Mouse (Mus musculus) G1E (cell line): ENCODE results near the gene Plekhd1. TPM values are rescaled to one million over a fixed set of nuclear protein-coding genes. Genes with fewer than 3 reads are reported as not detected.

Experiments
- ATAC-seq: 2 replicates; pipeline ENCODE4 v1.8.0; 2016; ENCODE audit warnings: mild to moderate bottlenecking; ENCODE audit not compliant: insufficient number of reproducible peaks, poor library complexity, low FRiP score, severe bottlenecking; ENCODE audit errors: extremely low read depth
- DNase-seq: peaks from one replicate; pipeline ENCODE4 v3.0.0; 2012; ENCODE audit warnings: low spot score
- H3K27me3 ChIP-seq: 2 replicates; pipeline ENCODE4 v1.6.1; 2012; ENCODE audit warnings: mild to moderate bottlenecking, low read length, inconsistent platforms; ENCODE audit not compliant: insufficient read depth
- H3K36me3 ChIP-seq: replicated peaks from 2 replicates; pipeline ENCODE3; 2012; ENCODE audit warnings: mild to moderate bottlenecking, inconsistent platforms
- H3K4me1 ChIP-seq: 2 replicates; pipeline ENCODE4 v1.6.1; 2012; ENCODE audit warnings: low read depth, low read length, inconsistent platforms, mixed read lengths; ENCODE audit not compliant: insufficient read depth
- H3K4me3 ChIP-seq: 2 replicates; pipeline ENCODE4 v1.5.1; 2012; ENCODE audit warnings: low read depth, mild to moderate bottlenecking, inconsistent platforms, low read length, moderate library complexity, mixed read lengths
- H3K9me3 ChIP-seq: replicated peaks from 2 replicates; pipeline ENCODE4 v1.6.1; 2012; ENCODE audit warnings: inconsistent platforms
- CTCF ChIP-seq: IDR thresholded peaks from 2 replicates; pipeline ENCODE4 v1.5.1; 2012; ENCODE audit warnings: low read depth, low read length, inconsistent platforms, mixed read lengths
- GATA1 ChIP-seq: IDR thresholded peaks from 2 replicates; pipeline ENCODE4 v1.6.1; 2012; ENCODE audit warnings: borderline replicate concordance, low read length, inconsistent platforms, mixed read lengths
- GATA2 ChIP-seq: IDR thresholded peaks from 2 replicates; pipeline ENCODE4 v1.6.1; 2012; ENCODE audit warnings: low read depth, low read length, inconsistent platforms, borderline replicate concordance
- POLR2AphosphoS5 ChIP-seq: IDR thresholded peaks from 2 replicates; pipeline ENCODE4 v1.6.1; 2012; ENCODE audit warnings: low read depth, low read length, inconsistent platforms; ENCODE audit not compliant: insufficient replicate concordance
- TAL1 ChIP-seq: conservative IDR thresholded peaks from 2 replicates; pipeline ENCODE4 v1.6.1; 2012; ENCODE audit warnings: low read depth, low read length, inconsistent platforms, mixed read lengths
- polyA plus RNA-seq: library from polyadenylated mRNA; stranded (reverse); fragments of >175 nt; gene quantifications from 2 replicates; pipeline ENCODE4 v1.2.3, GENCODE M21; 2012
- total RNA-seq, 2 experiments: library from RNA; stranded (forward) in 1 of 2; stranded (reverse) in 1 of 2; fragments of 200-1000 nt in 1 of 2; fragments of >200 nt in 1 of 2; fragmentation: Nextera tagmentation in 1 of 2; gene quantifications; 2 replicates each; pipeline ENCODE4 v1.2.3; 2014 to 2017

Plekhd1 gene
- total and polyA plus RNA-seq, 3 experiments, result 0.16 TPM; not detected in 2

- no peaks in the 10 kb centered on the region for H3K4me1 ChIP-seq
- H3K36me3 ChIP-seq, result no peaks in the 10 kb centered on the region
- ATAC-seq (peak; percentile 1; the same call in 1 of the 2 replicates), DNase-seq (no peak)
- TF ChIP-seq POLR2AphosphoS5, result no peak
- TF ChIP-seq TAL1, result no peak
- TF ChIP-seq GATA2, result no peak
- TF ChIP-seq CTCF, result no peak
- TF ChIP-seq GATA1, result no peak
- no peaks in the 10 kb centered on the region for H3K9me3 ChIP-seq
- H3K27me3 ChIP-seq, result peaks cover 35% of the 10 kb centered on the region
- H3K4me3 ChIP-seq, result no peak overlapping the region
These were observed 36.4 kb downstream of the Plekhd1 start for GRCm38 (mm10) chr12:80728814-80729213.

GRCm38 (mm10) chr12:80729758-80730530, 37.6 kb downstream of the Plekhd1 start:
- peaks cover 7% of the 10 kb centered on the region for H3K4me1 ChIP-seq
- DNase-seq (no peak), ATAC-seq (no peak)
- peaks cover 40% of the 10 kb centered on the region for H3K27me3 ChIP-seq
- no peaks in the 10 kb centered on the region for H3K36me3 ChIP-seq
- H3K9me3 ChIP-seq, result no peaks in the 10 kb centered on the region
- TF ChIP-seq GATA2 (no peak), POLR2AphosphoS5 (no peak), CTCF (no peak), GATA1 (no peak), TAL1 (no peak)
- no peak overlapping the region for H3K4me3 ChIP-seq

GRCm38 (mm10) chr12:80730567-80730966, 38.2 kb downstream of the Plekhd1 start:
- no peaks in the 10 kb centered on the region for H3K9me3 ChIP-seq
- TF ChIP-seq GATA1 (no peak), TAL1 (no peak), GATA2 (no peak), POLR2AphosphoS5 (no peak), CTCF (no peak)
- H3K27me3 ChIP-seq, result peaks cover 40% of the 10 kb centered on the region
- H3K4me1 ChIP-seq, result peaks cover 11% of the 10 kb centered on the region
- no peaks in the 10 kb centered on the region for H3K36me3 ChIP-seq
- H3K4me3 ChIP-seq, result no peak overlapping the region
- ATAC-seq, result no peak
- DNase-seq, result no peak

GRCm38 (mm10) chr12:80734526-80735470, 42.4 kb downstream of the Plekhd1 start:
- H3K9me3 ChIP-seq, result no peaks in the 10 kb centered on the region

GRCm38 (mm10) chr12:80736464-80737282, 44.3 kb downstream of the Plekhd1 start:
- ATAC-seq (no peak), DNase-seq (no peak)
- Histone ChIP-seq H3K27me3 (peaks cover 56% of the 10 kb centered on the region), H3K36me3 (no peaks in the 10 kb centered on the region), H3K4me3 (no peak overlapping the region), H3K9me3 (no peaks in the 10 kb centered on the region), H3K4me1 (peaks cover 14% of the 10 kb centered on the region)
- TF ChIP-seq GATA2 (no peak), CTCF (no peak), GATA1 (no peak), POLR2AphosphoS5 (no peak), TAL1 (no peak)

More at GRCm38 (mm10) chr12:80734526-80735470, 42.4 kb downstream of the Plekhd1 start:
- ATAC-seq, result no peak
- Histone ChIP-seq H3K27me3 (peaks cover 48% of the 10 kb centered on the region), H3K36me3 (no peaks in the 10 kb centered on the region), H3K4me1 (peaks cover 14% of the 10 kb centered on the region), H3K4me3 (no peak overlapping the region)
- no peak for DNase-seq
- no peak for TF ChIP-seq CTCF
- TF ChIP-seq TAL1, result no peak
- no peak for TF ChIP-seq GATA1
- no peak for TF ChIP-seq GATA2
- no peak for TF ChIP-seq POLR2AphosphoS5
